Mouse (Mus musculus) MEL (cell line): ENCODE data around the gene Mff. TPM values are rescaled to one million over a fixed set of nuclear protein-coding genes. Genes with fewer than 3 reads are reported as not detected.
A peak's percentile ranks its signal among the peaks of the same experiment; 100 is the strongest.

Source experiments
- DNase-seq: peaks from one replicate; pipeline ENCODE4 v3.0.0; 2011; ENCODE audit warnings: low read depth, low spot score
- H3K27ac ChIP-seq: 2 replicates; pipeline ENCODE4 v1.5.1; 2012; ENCODE audit warnings: low read depth, mild to moderate bottlenecking, control low read depth, low read length, moderate library complexity; ENCODE audit not compliant: control insufficient read depth
- H3K27me3 ChIP-seq, 2 experiments: fragments of 150-350 bp in 1 of 2; sonication (generic) in 1 of 2; 2 replicates each; pipeline ENCODE4 v1.6.1; 2012; ENCODE audit warnings: low read length in 2 of 2, mild to moderate bottlenecking in 2 of 2, improper control_type of control experiment in 1 of 2, moderate library complexity in 1 of 2; ENCODE audit not compliant: insufficient read depth in 2 of 2, control insufficient read depth in 1 of 2
- H3K36me3 ChIP-seq, 2 experiments: 2 replicates each; pipeline ENCODE4 v1.6.1; 2012 to 2014; ENCODE audit warnings: low read length in 2 of 2, improper control_type of control experiment in 1 of 2, inconsistent platforms in 1 of 2, mild to moderate bottlenecking in 1 of 2; ENCODE audit not compliant: insufficient read depth in 2 of 2, control insufficient read depth in 1 of 2
- H3K4me1 ChIP-seq, 2 experiments: fragments of 150-350 bp in 1 of 2; sonication (generic) in 1 of 2; 2 replicates each; pipeline ENCODE4 v1.6.1; 2012; ENCODE audit warnings: low read length in 2 of 2, improper control_type of control experiment in 1 of 2, mild to moderate bottlenecking in 1 of 2; ENCODE audit not compliant: insufficient read depth in 2 of 2, control insufficient read depth in 1 of 2
- H3K4me3 ChIP-seq, 2 experiments: fragments of 150-350 bp in 1 of 2; sonication (generic) in 1 of 2; 2 replicates each; pipeline ENCODE4 v1.5.1; 2012; ENCODE audit warnings: low read depth in 2 of 2, low read length in 2 of 2, mild to moderate bottlenecking in 2 of 2, moderate library complexity in 2 of 2, control low read depth in 1 of 2, improper control_type of control experiment in 1 of 2; ENCODE audit not compliant: control insufficient read depth in 1 of 2, insufficient read depth in 1 of 2
- H3K79me2 ChIP-seq: 2 replicates; pipeline ENCODE4 v1.6.1; 2012; ENCODE audit warnings: mild to moderate bottlenecking, low read length, moderate library complexity; ENCODE audit not compliant: control insufficient read depth, poor library complexity, insufficient read depth
- H3K9ac ChIP-seq: 2 replicates; pipeline ENCODE4 v1.6.1; 2012; ENCODE audit warnings: low read depth, mild to moderate bottlenecking, control low read depth, low read length, moderate library complexity; ENCODE audit not compliant: control insufficient read depth, poor library complexity, severe bottlenecking
- H3K9me3 ChIP-seq: fragments of 150-350 bp; sonication (generic); replicated peaks from 2 replicates; pipeline ENCODE4 v1.6.1; 2012; ENCODE audit warnings: mild to moderate bottlenecking, low read length, improper control_type of control experiment, moderate library complexity; ENCODE audit not compliant: insufficient read depth
- BHLHE40 ChIP-seq: IDR thresholded peaks from 2 replicates; pipeline ENCODE4 v1.6.1; 2012; ENCODE audit warnings: low read depth, mild to moderate bottlenecking, inconsistent platforms, low read length, improper control_type of control experiment, borderline replicate concordance
- CHD1 ChIP-seq: IDR thresholded peaks from 2 replicates; pipeline ENCODE4 v1.6.1; 2012; ENCODE audit warnings: low read depth, mild to moderate bottlenecking, inconsistent platforms, low read length, improper control_type of control experiment
- CHD2 ChIP-seq: IDR thresholded peaks from 2 replicates; pipeline ENCODE4 v1.6.1; 2011; ENCODE audit warnings: low read length, improper control_type of control experiment
- CTCF ChIP-seq, 3 experiments: IDR thresholded peaks in 2 of 3; conservative IDR thresholded peaks in 1 of 3; 2 replicates each; pipeline ENCODE4 v1.5.1; 2011 to 2012; ENCODE audit warnings: low read length in 3 of 3, low read depth in 2 of 3, mild to moderate bottlenecking in 2 of 3, improper control_type of control experiment in 1 of 3, inconsistent platforms in 1 of 3, mixed read lengths in 1 of 3, moderate library complexity in 1 of 3; ENCODE audit not compliant: control insufficient read depth in 1 of 3, insufficient read depth in 1 of 3, poor library complexity in 1 of 3, severe bottlenecking in 1 of 3
- E2F4 ChIP-seq: IDR thresholded peaks from 2 replicates; pipeline ENCODE4 v1.6.1; 2011; ENCODE audit warnings: low read depth, low read length, improper control_type of control experiment, borderline replicate concordance
- ELF1 ChIP-seq: IDR thresholded peaks from 2 replicates; pipeline ENCODE4 v1.6.1; 2014; ENCODE audit warnings: low read depth, mild to moderate bottlenecking, inconsistent platforms, low read length, improper control_type of control experiment, moderate library complexity
- EP300 ChIP-seq, 2 experiments: IDR thresholded peaks; 2 replicates each; pipeline ENCODE4 v1.6.1; 2011; ENCODE audit warnings: improper control_type of control experiment in 2 of 2, low read length in 2 of 2, low read depth in 1 of 2, mild to moderate bottlenecking in 1 of 2
- ETS1 ChIP-seq: IDR thresholded peaks from 2 replicates; pipeline ENCODE4 v1.6.1; 2012; ENCODE audit warnings: low read depth, mild to moderate bottlenecking, inconsistent platforms, low read length, improper control_type of control experiment, moderate library complexity
- GABPA ChIP-seq: IDR thresholded peaks from 2 replicates; pipeline ENCODE4 v1.6.1; 2012; ENCODE audit warnings: low read depth, mild to moderate bottlenecking, inconsistent platforms, low read length, improper control_type of control experiment, moderate library complexity
- GATA1 ChIP-seq: IDR thresholded peaks from 2 replicates; pipeline ENCODE4 v1.6.1; 2011; ENCODE audit warnings: low read depth, low read length, improper control_type of control experiment
- JUND ChIP-seq: IDR thresholded peaks from 2 replicates; pipeline ENCODE4 v1.6.1; 2011; ENCODE audit warnings: low read depth, mild to moderate bottlenecking, improper control_type of control experiment, low read length
- KAT2A ChIP-seq: conservative IDR thresholded peaks from 2 replicates; pipeline ENCODE4 v1.6.1; 2012; ENCODE audit warnings: low read depth, low read length, improper control_type of control experiment, inconsistent platforms
- MAFK ChIP-seq: IDR thresholded peaks from 2 replicates; pipeline ENCODE4 v1.6.1; 2011; ENCODE audit warnings: low read depth, mild to moderate bottlenecking, low read length, improper control_type of control experiment, borderline replicate concordance
- MAX ChIP-seq: IDR thresholded peaks from 2 replicates; pipeline ENCODE4 v1.6.1; 2011; ENCODE audit warnings: low read length, improper control_type of control experiment
- MAZ ChIP-seq: IDR thresholded peaks from 2 replicates; pipeline ENCODE4 v1.6.1; 2012; ENCODE audit warnings: low read depth, mild to moderate bottlenecking, inconsistent platforms, low read length, improper control_type of control experiment
- MEF2A ChIP-seq: IDR thresholded peaks from 2 replicates; pipeline ENCODE4 v1.6.1; 2014; ENCODE audit warnings: low read depth, mild to moderate bottlenecking, inconsistent platforms, low read length, improper control_type of control experiment; ENCODE audit not compliant: poor library complexity, insufficient replicate concordance, severe bottlenecking; ENCODE audit errors: extremely low read depth
- MXI1 ChIP-seq: IDR thresholded peaks from 2 replicates; pipeline ENCODE4 v1.6.1; 2011; ENCODE audit warnings: mild to moderate bottlenecking, low read depth, low read length, improper control_type of control experiment
- MYB ChIP-seq: IDR thresholded peaks from 2 replicates; pipeline ENCODE4 v1.6.1; 2011; ENCODE audit warnings: mild to moderate bottlenecking, low read depth, low read length, improper control_type of control experiment
- MYC ChIP-seq: IDR thresholded peaks from 2 replicates; pipeline ENCODE4 v1.6.1; 2011; ENCODE audit warnings: low read depth, mild to moderate bottlenecking, low read length, improper control_type of control experiment, moderate library complexity
- NELFE ChIP-seq: IDR thresholded peaks from 2 replicates; pipeline ENCODE4 v1.6.1; 2011; ENCODE audit warnings: low read depth, low read length, improper control_type of control experiment
- NRF1 ChIP-seq: IDR thresholded peaks from 2 replicates; pipeline ENCODE4 v1.6.1; 2014; ENCODE audit warnings: low read depth, mild to moderate bottlenecking, inconsistent platforms, low read length, improper control_type of control experiment, moderate library complexity; ENCODE audit not compliant: poor library complexity, insufficient read depth, severe bottlenecking
- POLR2A ChIP-seq, 2 experiments: IDR thresholded peaks; 2 replicates each; pipeline ENCODE4 v1.6.1; 2011 to 2012; ENCODE audit warnings: low read length in 2 of 2, mild to moderate bottlenecking in 2 of 2, control low read depth in 1 of 2, improper control_type of control experiment in 1 of 2, low read depth in 1 of 2, moderate library complexity in 1 of 2; ENCODE audit not compliant: control insufficient read depth in 1 of 2, insufficient read depth in 1 of 2, poor library complexity in 1 of 2
- POLR2AphosphoS5 ChIP-seq: IDR thresholded peaks from 2 replicates; pipeline ENCODE4 v1.6.1; 2012; ENCODE audit warnings: low read depth, borderline replicate concordance, mild to moderate bottlenecking, inconsistent platforms, low read length, moderate library complexity, mixed read lengths
- RAD21 ChIP-seq: IDR thresholded peaks from 2 replicates; pipeline ENCODE4 v1.6.1; 2011; ENCODE audit warnings: mild to moderate bottlenecking, low read depth, low read length, improper control_type of control experiment
- RCOR1 ChIP-seq: IDR thresholded peaks from 2 replicates; pipeline ENCODE4 v1.6.1; 2012; ENCODE audit warnings: low read depth, mild to moderate bottlenecking, inconsistent platforms, low read length, improper control_type of control experiment
- SIN3A ChIP-seq: IDR thresholded peaks from 2 replicates; pipeline ENCODE4 v1.6.1; 2012; ENCODE audit warnings: low read length, improper control_type of control experiment, inconsistent platforms
- SMC3 ChIP-seq: IDR thresholded peaks from 2 replicates; pipeline ENCODE4 v1.6.1; 2011; ENCODE audit warnings: low read depth, low read length, improper control_type of control experiment
- TAL1 ChIP-seq: IDR thresholded peaks from 2 replicates; pipeline ENCODE4 v1.6.1; 2012; ENCODE audit warnings: mild to moderate bottlenecking, inconsistent platforms, low read length, moderate library complexity, mixed read lengths
- TBP ChIP-seq: IDR thresholded peaks from 2 replicates; pipeline ENCODE4 v1.8.0; 2011; ENCODE audit warnings: low read depth, low read length, improper control_type of control experiment
- TCF12 ChIP-seq: IDR thresholded peaks from 2 replicates; pipeline ENCODE4 v1.6.1; 2014; ENCODE audit warnings: low read depth, mild to moderate bottlenecking, inconsistent platforms, low read length, improper control_type of control experiment, moderate library complexity
- UBTF ChIP-seq: IDR thresholded peaks from 2 replicates; pipeline ENCODE4 v1.6.1; 2012; ENCODE audit warnings: low read depth, mild to moderate bottlenecking, inconsistent platforms, low read length, improper control_type of control experiment, moderate library complexity, borderline replicate concordance; ENCODE audit not compliant: insufficient read depth
- USF1 ChIP-seq: IDR thresholded peaks from 2 replicates; pipeline ENCODE4 v1.6.1; 2014; ENCODE audit warnings: low read depth, mild to moderate bottlenecking, inconsistent platforms, low read length, improper control_type of control experiment, moderate library complexity
- USF2 ChIP-seq, 2 experiments: IDR thresholded peaks; 2 replicates each; pipeline ENCODE4 v1.6.1; 2011 to 2012; ENCODE audit warnings: improper control_type of control experiment in 2 of 2, low read length in 2 of 2, borderline replicate concordance in 1 of 2, inconsistent platforms in 1 of 2, low read depth in 1 of 2, mild to moderate bottlenecking in 1 of 2; ENCODE audit not compliant: insufficient read depth in 1 of 2
- ZC3H11A ChIP-seq: IDR thresholded peaks from 2 replicates; pipeline ENCODE4 v1.6.1; 2012; ENCODE audit warnings: low read depth, mild to moderate bottlenecking, inconsistent platforms, low read length, improper control_type of control experiment
- ZKSCAN1 ChIP-seq: IDR thresholded peaks from 2 replicates; pipeline ENCODE4 v1.6.1; 2012; ENCODE audit warnings: low read depth, mild to moderate bottlenecking, inconsistent platforms, low read length, improper control_type of control experiment, moderate library complexity
- ZMIZ1 ChIP-seq: IDR thresholded peaks from 2 replicates; pipeline ENCODE4 v1.6.1; 2012; ENCODE audit warnings: low read depth, mild to moderate bottlenecking, inconsistent platforms, low read length, improper control_type of control experiment, moderate library complexity
- ZNF384 ChIP-seq: IDR thresholded peaks from 2 replicates; pipeline ENCODE4 v1.6.1; 2012; ENCODE audit warnings: low read depth, mild to moderate bottlenecking, inconsistent platforms, low read length, improper control_type of control experiment
- polyA plus RNA-seq, 2 experiments: library from polyadenylated mRNA; stranded (reverse) in 1 of 2; unstranded in 1 of 2; fragments of >175 nt in 1 of 2; fragments of >200 nt in 1 of 2; gene quantifications; 2 replicates each; pipeline versions ENCODE4 v1.2.1 to v1.2.4; 2012; ENCODE audit warnings: low replicate concordance in 2 of 2, low read depth in 1 of 2; ENCODE audit not compliant: insufficient read length in 2 of 2, insufficient read depth in 1 of 2, missing spikeins in 1 of 2
- total RNA-seq: library from RNA; depleted of rRNA; stranded (reverse); fragments of 300-350 nt; gene quantifications from 2 replicates; pipeline ENCODE4 v1.2.3, GENCODE M21; 2012

The Mff gene
- total and polyA plus RNA-seq, 3 experiments, result 86.0 to 195 TPM; not detected in 1

- no peaks in the 10 kb centered on the region; the same call in 1 of the 2 replicates for H3K79me2 ChIP-seq
- peak within 1 kb of the TSS; percentile 49 to 57 for H3K4me3 ChIP-seq
- H3K9ac ChIP-seq, result peak within 1 kb of the TSS; percentile 48
- H3K4me1 ChIP-seq, result peaks cover 0 to 8% of the 10 kb centered on the region in 2 experiments; a peak in 1 of 4 replicates
- H3K9me3 ChIP-seq, result no peaks in the 10 kb centered on the region
- peaks cover 0 to 9% of the 10 kb centered on the region in 2 experiments; a peak in 2 of 4 replicates for H3K36me3 ChIP-seq
- H3K27ac ChIP-seq, result no peak within 1 kb of the TSS
- no peaks in the 10 kb centered on the region for H3K27me3 ChIP-seq
- peak; percentile 84 for DNase-seq
- TF ChIP-seq TAL1, result no peak
- peak; percentile 52; the same call in 1 of the 2 replicates for TF ChIP-seq GATA1
- TF ChIP-seq MAX, result peak; percentile 99
- no peak for TF ChIP-seq ZNF384
- TF ChIP-seq MYC, result peak; percentile 96
- TF ChIP-seq POLR2A (IDR thresholded peaks at IDR 0.05; ENCODE audit: control insufficient read depth in 1 of 2, insufficient read depth in 1 of 2, low read depth in 1 of 2, low read length in 2 of 2, poor library complexity in 1 of 2), result no peak
- no peak for TF ChIP-seq RAD21
- TF ChIP-seq USF1, result peak; percentile 80
- peak; percentile 99 for TF ChIP-seq MXI1
- TF ChIP-seq MAFK, result no peak
- TF ChIP-seq TBP, result peak; percentile 83
- TF ChIP-seq POLR2AphosphoS5, result no peak
- no peak for TF ChIP-seq CTCF (IDR thresholded peaks at IDR 0.05 in 2 of 3, conservative IDR thresholded peaks at IDR 0.05 in 1 of 3; ENCODE audit: control insufficient read depth in 1 of 3, insufficient read depth in 1 of 3, low read depth in 2 of 3, low read length in 3 of 3, poor library complexity in 1 of 3, severe bottlenecking in 1 of 3)
- no peak for TF ChIP-seq ZMIZ1
- no peak for TF ChIP-seq E2F4
- TF ChIP-seq JUND, result no peak
- peak; percentile 59 for TF ChIP-seq ETS1
- TF ChIP-seq ZKSCAN1, result no peak
- no peak for TF ChIP-seq KAT2A
- no peak for TF ChIP-seq ELF1
- no peak for TF ChIP-seq EP300 (IDR thresholded peaks at IDR 0.05; ENCODE audit: low read depth in 1 of 2, low read length in 2 of 2)
- TF ChIP-seq GABPA, result no peak
- no peak for TF ChIP-seq UBTF
- TF ChIP-seq BHLHE40, result peak; percentile 46; the same call in 1 of the 2 replicates
- no peak for TF ChIP-seq USF2 (IDR thresholded peaks at IDR 0.05; ENCODE audit: borderline replicate concordance in 1 of 2, insufficient read depth in 1 of 2, low read depth in 1 of 2, low read length in 2 of 2)
- no peak for TF ChIP-seq MEF2A
- TF ChIP-seq NRF1, result no peak
- TF ChIP-seq ZC3H11A, result no peak
- no peak for TF ChIP-seq SMC3
- peak; percentile 98 for TF ChIP-seq SIN3A
- no peak for TF ChIP-seq MAZ
- TF ChIP-seq CHD2, result no peak
- no peak for TF ChIP-seq RCOR1
- no peak for TF ChIP-seq CHD1
- no peak for TF ChIP-seq MYB
- no peak for TF ChIP-seq TCF12
- no peak for TF ChIP-seq NELFE
These were observed 46.4 kb downstream of the Mff start, which contains the start of gene Gm47791 for GRCm38 (mm10) chr1:82771022-82771586. Gm47791 (minus strand) TSS chr1:82771243.
